Mouse (Mus musculus) liver, embryonic 14.5 days (tissue): ENCODE results near the gene Olfr629. TPM values are rescaled to one million over a fixed set of nuclear protein-coding genes. Genes with fewer than 3 reads are reported as not detected.
A peak's percentile ranks its signal among the peaks of the same experiment; 100 is the strongest.
"Not testable (repeated sequence)": the region's sequence is repeated elsewhere in the genome, so short reads cannot be mapped to it uniquely, and the experiment has no call there.

ENCODE experiments used
- ATAC-seq: fragments of 200-750 bp; cut with Nextera tagmentation; 2 replicates; pipeline ENCODE4 v1.8.0; 2017; ENCODE audit warnings: moderate number of reproducible peaks, mild to moderate bottlenecking, moderate library complexity; ENCODE audit not compliant: insufficient read depth
- DNase-seq, 3 experiments: peaks; one replicate each; pipeline ENCODE4 v3.0.0-alpha.2; 2012 to 2013; ENCODE audit warnings: low read depth in 3 of 3, low spot score in 3 of 3
- H3K27ac ChIP-seq: fragments of 300-500 bp; sonication (generic); 2 replicates; pipeline ENCODE4 v1.5.1; 2014; ENCODE audit warnings: moderate library complexity, mild to moderate bottlenecking, control low read depth, inconsistent platforms
- H3K27me3 ChIP-seq: fragments of 300-500 bp; sonication (generic); 2 replicates; pipeline ENCODE4 v1.6.1; 2014; ENCODE audit warnings: mild to moderate bottlenecking, low read length, moderate library complexity; ENCODE audit not compliant: control insufficient read depth, insufficient read depth
- H3K36me3 ChIP-seq: fragments of 300-500 bp; sonication (generic); replicated peaks from 2 replicates; pipeline ENCODE4 v1.6.1; 2014; ENCODE audit warnings: low read depth; ENCODE audit not compliant: control insufficient read depth, insufficient read depth
- H3K4me1 ChIP-seq, 2 experiments: fragments of 200-500 bp in 1 of 2; fragments of 300-500 bp in 1 of 2; sonication (generic) in 1 of 2; replicated peaks; 2 replicates each; pipeline ENCODE4 v1.6.1; 2012 to 2014; ENCODE audit warnings: antibody characterized with exemption in 1 of 2, inconsistent platforms in 1 of 2, low read length in 1 of 2; ENCODE audit not compliant: control insufficient read depth in 2 of 2, insufficient read depth in 2 of 2
- H3K4me2 ChIP-seq: fragments of 300-500 bp; sonication (generic); 2 replicates; pipeline ENCODE4 v1.6.1; 2014; ENCODE audit warnings: low read depth, mild to moderate bottlenecking, control low read depth, moderate library complexity
- H3K4me3 ChIP-seq, 2 experiments: fragments of 200-500 bp in 1 of 2; fragments of 300-500 bp in 1 of 2; sonication (generic) in 1 of 2; 2 replicates each; pipeline ENCODE4 v1.5.1; 2012 to 2014; ENCODE audit warnings: low read depth in 2 of 2, low read length in 2 of 2, mild to moderate bottlenecking in 2 of 2, control low read depth in 1 of 2, inconsistent platforms in 1 of 2, moderate library complexity in 1 of 2; ENCODE audit not compliant: insufficient read depth in 1 of 2
- H3K9ac ChIP-seq: fragments of 300-500 bp; sonication (generic); replicated peaks from 2 replicates; pipeline ENCODE4 v1.6.1; 2014; ENCODE audit warnings: mild to moderate bottlenecking, control low read depth, moderate library complexity
- H3K9me3 ChIP-seq: fragments of 300-500 bp; sonication (generic); 2 replicates; pipeline ENCODE4 v1.6.1; 2016; ENCODE audit warnings: low read length, mixed read lengths; ENCODE audit not compliant: control insufficient read depth
- CTCF ChIP-seq: IDR thresholded peaks from 2 replicates; pipeline ENCODE4 v1.5.1; 2016; ENCODE audit warnings: antibody characterized with exemption, low read depth, control low read depth
- EP300 ChIP-seq: IDR thresholded peaks from 2 replicates; pipeline ENCODE4 v1.6.1; 2016; ENCODE audit warnings: antibody characterized with exemption, low read depth
- WGBS: fragments of 180-500 bp; shearing (Covaris S2); extraction: QIAGEN DNeasy Blood & Tissue Kit; methylation state at CpG from one replicate; pipeline ENCODE4 v1.1.7; 2014; ENCODE audit not compliant: insufficient replicate concordance; 5-methylcytosine and 5-hydroxymethylcytosine counted together
- polyA plus RNA-seq, 2 experiments: library from polyadenylated mRNA; depleted of rRNA in 1 of 2; stranded (reverse) in 1 of 2; unstranded in 1 of 2; fragments of >200 nt; fragmentation: Nextera tagmentation in 1 of 2; extraction: Ambion mirVana in 1 of 2; gene quantifications; 2 replicates each; pipeline versions ENCODE4 v1.2.1 to v1.2.3; 2012 to 2014

Olfr629 gene
- polyA plus RNA-seq, 2 experiments, result 0.08 to 0.22 TPM

DNA sequence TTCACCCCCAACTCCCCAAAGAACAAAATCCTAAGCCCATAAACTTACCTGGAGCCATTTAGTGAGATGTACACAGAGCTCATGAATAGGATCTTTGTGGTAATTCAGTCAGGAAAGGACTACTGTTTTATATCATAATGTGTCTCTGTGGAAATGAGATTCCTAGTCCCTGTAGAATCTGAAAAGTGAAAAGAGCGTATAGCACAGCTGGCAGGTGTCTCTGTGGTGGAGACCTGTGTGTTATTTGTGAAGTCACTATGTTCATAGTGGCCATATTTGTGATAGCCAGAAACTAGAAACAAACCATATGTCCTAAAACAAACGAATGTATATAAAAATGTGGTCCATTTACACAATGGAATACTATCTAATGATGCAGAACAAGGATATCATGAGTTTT lies 26.8 kb upstream of the Olfr629 start, which contains the start of gene Olfr69:
Gene Olfr69, minus strand, starts transcription at position 101 of the 400 bp plus-strand sequence.
- Histone ChIP-seq H3K4me1 (no peaks in the 10 kb centered on the region; a peak in 1 of 4 replicates), H3K27ac (no peak within 1 kb of the TSS), H3K4me2 (no peak within 1 kb of the TSS), H3K27me3 (no peaks in the 10 kb centered on the region), H3K36me3 (no peaks in the 10 kb centered on the region), H3K4me3 (no peak within 1 kb of the TSS), H3K9ac (no peak within 1 kb of the TSS), H3K9me3 (no peaks in the 10 kb centered on the region)
- 64% methylated on average over 2 of the region's 2 CpGs for WGBS
- no peak for DNase-seq
- TF ChIP-seq EP300 (no peak), CTCF (no peak)
- no peak for ATAC-seq

DNA sequence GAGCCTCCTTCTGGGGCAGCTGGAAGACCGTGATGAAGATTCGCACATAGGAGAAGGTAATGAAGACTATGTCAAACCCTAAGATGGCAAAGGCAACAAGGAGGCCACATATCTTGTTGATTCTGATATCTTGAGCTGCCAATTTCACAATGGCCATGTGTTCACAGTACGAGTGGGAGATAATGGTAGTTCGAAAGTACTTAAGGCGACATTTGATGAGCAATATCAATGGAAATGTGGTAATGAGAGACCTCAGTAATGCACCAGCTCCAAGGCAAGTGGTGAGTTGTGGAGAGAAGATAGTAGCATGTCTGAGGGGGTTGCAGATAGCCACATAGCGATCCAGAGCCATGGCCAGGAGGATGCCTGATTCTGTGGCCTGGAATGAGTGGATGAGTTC lies 22.9 kb upstream of the Olfr629 start:
- ATAC-seq (peak; percentile 82), DNase-seq (peak in 1 of 3 experiments; percentile 7)
- H3K9me3 ChIP-seq, H3K27ac ChIP-seq, H3K4me1 ChIP-seq, H3K4me3 ChIP-seq, H3K4me2 ChIP-seq, H3K27me3 ChIP-seq, H3K36me3 ChIP-seq, H3K9ac ChIP-seq: not testable (repeated sequence)
- peak; percentile 37; the same call in 1 of the 2 replicates for TF ChIP-seq EP300
- 23% methylated on average over 6 of the region's 6 CpGs for WGBS

GRCm38 (mm10) chr7:103762212-103762611 lies 17.5 kb upstream of the Olfr629 start:
- not testable (repeated sequence) for H3K9ac ChIP-seq, H3K4me2 ChIP-seq, DNase-seq, H3K27ac ChIP-seq, H3K27me3 ChIP-seq, ATAC-seq, H3K36me3 ChIP-seq, H3K4me1 ChIP-seq, H3K9me3 ChIP-seq, H3K4me3 ChIP-seq
- 38% methylated on average over 6 of the region's 6 CpGs for WGBS

- no peak within 1 kb of the TSS for H3K4me3 ChIP-seq
- H3K9me3 ChIP-seq, result no peaks in the 10 kb centered on the region
- ATAC-seq (no peak), DNase-seq (no peak)
- no peaks in the 10 kb centered on the region for H3K4me1 ChIP-seq
- H3K27me3 ChIP-seq, result no peaks in the 10 kb centered on the region
- no peaks in the 10 kb centered on the region for H3K36me3 ChIP-seq
- no peak for TF ChIP-seq CTCF
- TF ChIP-seq EP300, result no peak
- WGBS, result 30% methylated on average over 2 of the region's 2 CpGs
- H3K9ac ChIP-seq, result no peak within 1 kb of the TSS
- H3K4me2 ChIP-seq, result no peak within 1 kb of the TSS
- no peak within 1 kb of the TSS for H3K27ac ChIP-seq
Observed at GRCm38 (mm10) chr7:103757233-103757632, 12.5 kb upstream of the Olfr629 start, which contains the start of gene Olfr630. Gene Olfr630, minus strand, starts transcription at chr7:103757333.

DNA sequence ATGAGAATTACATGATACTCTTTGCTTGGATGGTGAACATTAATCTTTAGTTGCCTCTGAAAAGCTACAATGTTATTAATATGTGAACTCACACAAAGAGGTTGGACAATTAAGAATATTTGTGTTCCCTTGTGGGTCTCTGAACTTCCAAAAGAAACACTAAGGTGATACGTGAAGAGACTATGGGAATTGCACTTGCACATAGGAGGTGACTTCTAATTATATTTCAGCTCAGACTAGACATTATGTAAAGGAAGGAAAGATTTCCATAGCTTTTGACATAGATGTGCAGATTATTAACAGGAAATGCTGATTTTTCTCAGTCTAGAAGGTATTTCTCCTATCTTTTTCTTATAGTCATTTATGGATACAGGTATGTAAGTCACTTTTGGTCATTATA lies 14.7 kb downstream of the Olfr629 start, which contains the start of gene Olfr628:
Gene Olfr628, plus strand, starts transcription at position 301 of the 400 bp plus-strand sequence.
- no peaks in the 10 kb centered on the region for H3K27me3 ChIP-seq
- WGBS, result 60% methylated on average over 1 of the region's 1 CpGs
- H3K9ac ChIP-seq, result no peak within 1 kb of the TSS
- no peaks in the 10 kb centered on the region for H3K36me3 ChIP-seq
- no peaks in the 10 kb centered on the region for H3K9me3 ChIP-seq
- ATAC-seq (no peak), DNase-seq (no peak)
- TF ChIP-seq EP300 (no peak), CTCF (no peak)
- no peaks in the 10 kb centered on the region for H3K4me1 ChIP-seq
- H3K27ac ChIP-seq, result no peak within 1 kb of the TSS
- H3K4me2 ChIP-seq, result no peak within 1 kb of the TSS
- no peak within 1 kb of the TSS for H3K4me3 ChIP-seq

- not testable (repeated sequence) for H3K4me1 ChIP-seq, ATAC-seq, H3K9ac ChIP-seq, H3K4me2 ChIP-seq, H3K27me3 ChIP-seq, H3K9me3 ChIP-seq, H3K27ac ChIP-seq, H3K4me3 ChIP-seq, H3K36me3 ChIP-seq, DNase-seq
- 73% methylated on average over 1 of the region's 1 CpGs for WGBS
Observed at GRCm38 (mm10) chr7:103716398-103716797, 28.3 kb downstream of the Olfr629 start.
